Mouse (Mus musculus) layer of hippocampus, postnatal 36 days (tissue): ENCODE results near the gene Phc2. TPM values are rescaled to one million over a fixed set of nuclear protein-coding genes. Genes with fewer than 3 reads are reported as not detected.

Experiments
- DNase-seq, 2 experiments: peaks; one replicate each; pipeline ENCODE4 v3.0.0; 2022
- total RNA-seq, 2 experiments: library from RNA; stranded (reverse); gene quantifications; 2 replicates each; pipeline ENCODE4 v1.2.3; 2021

The Phc2 gene
- total RNA-seq, 2 experiments from 2014 or later, result 91.4 to 96.9 TPM

GRCm38 (mm10) chr4:128720110-128720509 lies 65.6 kb downstream of the Phc2 start:
- DNase-seq, result peak; percentile 66 to 71

DNA sequence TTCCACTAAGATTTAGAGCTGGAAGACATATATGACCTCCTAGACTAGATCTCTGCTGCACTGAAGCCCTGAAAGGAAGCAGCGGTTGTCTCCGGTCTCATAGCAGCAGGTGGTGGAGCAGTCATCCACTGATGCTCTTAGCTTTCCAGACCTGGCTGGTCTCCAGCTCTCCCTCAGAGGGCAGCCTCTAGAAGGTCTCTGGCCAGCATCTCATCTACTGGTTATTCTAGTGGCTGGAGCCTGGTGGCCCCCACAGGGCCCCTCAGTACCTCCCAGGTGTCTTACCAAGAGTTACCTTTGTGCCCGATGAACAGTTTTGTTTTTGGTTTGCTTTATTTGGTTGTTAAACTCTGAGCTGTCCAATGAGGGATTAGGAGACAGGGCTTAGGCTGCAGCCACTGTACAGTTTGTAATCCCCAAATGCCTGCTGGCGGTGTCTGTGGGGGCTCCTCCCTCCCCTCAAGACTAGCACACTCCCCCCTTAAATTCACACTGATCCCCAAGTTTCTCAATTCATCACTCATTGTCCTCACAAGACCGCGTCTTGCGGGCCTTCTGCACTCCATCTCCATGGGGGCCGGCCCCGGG lies 66.7 kb downstream of the Phc2 start:
- no peak for DNase-seq

DNA sequence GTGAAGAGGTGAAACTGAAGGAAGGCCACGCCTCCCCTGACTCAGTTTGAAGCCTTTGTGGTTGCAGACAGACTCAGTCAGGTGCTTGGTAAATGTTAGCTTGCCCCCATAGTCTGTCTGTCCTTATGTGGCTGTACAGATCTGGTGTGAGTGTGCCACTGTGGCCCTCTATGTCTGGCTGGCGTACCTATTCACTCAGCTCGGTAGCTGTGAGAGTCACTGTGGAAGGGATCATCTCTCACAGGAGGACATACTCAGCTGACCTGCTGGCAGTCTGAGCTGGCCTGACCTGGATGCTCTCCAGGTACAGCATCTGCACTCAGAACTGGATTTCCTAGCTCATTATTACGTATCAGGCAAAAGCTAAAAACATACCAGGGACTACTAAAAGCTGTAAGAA lies 67.3 kb downstream of the Phc2 start:
- DNase-seq, result no peak

DNA sequence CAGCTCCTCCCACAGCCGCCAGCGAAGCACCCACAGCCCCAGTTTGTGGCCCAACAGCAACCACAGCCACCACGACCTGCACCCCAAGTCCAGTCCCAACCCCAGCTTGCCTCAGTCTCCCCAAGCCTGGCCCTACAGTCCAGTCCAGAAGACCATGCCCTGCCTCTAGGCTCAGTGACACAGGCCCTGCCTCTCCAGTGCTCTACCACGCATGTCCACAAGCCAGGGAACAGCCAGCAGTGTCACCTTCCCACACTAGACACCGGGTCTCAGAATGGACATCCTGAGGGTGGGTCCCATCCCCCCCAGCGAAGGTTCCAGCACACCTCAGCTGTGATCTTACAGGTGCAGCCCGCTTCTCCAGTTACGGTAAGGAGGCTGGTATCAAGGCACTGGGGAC lies 68.4 kb downstream of the Phc2 start:
- DNase-seq, result no peak

DNA sequence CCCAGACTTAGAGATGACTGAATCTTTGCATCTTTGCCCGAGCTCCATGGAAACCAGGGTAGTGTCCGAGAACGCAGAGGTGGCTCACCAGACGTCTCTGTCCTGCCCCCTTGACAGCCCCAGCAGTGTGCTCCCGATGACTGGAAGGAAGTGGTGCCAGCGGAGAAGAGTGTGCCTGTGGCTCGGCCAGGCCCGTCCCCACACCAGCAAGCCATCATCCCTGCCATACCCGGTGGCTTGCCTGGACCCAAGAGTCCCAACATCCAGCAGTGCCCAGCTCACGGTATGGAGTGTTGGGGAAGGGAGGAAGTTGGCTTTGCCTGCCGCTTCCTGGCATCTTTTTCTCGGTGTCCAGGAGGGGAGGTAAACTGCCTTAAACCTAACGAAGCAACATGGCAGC lies 68.9 kb downstream of the Phc2 start:
- DNase-seq, result no peak

DNA sequence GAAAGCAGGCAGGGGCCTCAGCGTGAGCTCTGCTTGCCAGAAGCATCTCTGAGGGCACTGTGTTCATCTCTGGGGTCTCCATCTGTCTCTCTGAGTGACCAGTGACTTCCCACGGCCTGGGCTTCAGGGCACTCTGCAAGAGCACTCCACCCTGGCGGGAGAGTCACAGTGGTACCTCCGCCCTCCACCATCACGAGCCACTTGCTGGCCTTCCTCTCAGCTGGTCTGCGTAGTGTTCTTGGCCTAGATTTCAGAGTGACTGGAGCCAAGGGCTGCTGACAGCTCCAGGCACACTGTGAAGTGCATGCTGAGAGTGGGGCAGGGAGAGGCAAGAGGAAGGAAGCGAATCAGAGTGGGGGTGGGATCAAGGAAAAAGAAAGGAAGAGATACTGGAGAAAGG lies 69.6 kb downstream of the Phc2 start:
- DNase-seq, result peak in 1 of 2 experiments; percentile 41

DNA sequence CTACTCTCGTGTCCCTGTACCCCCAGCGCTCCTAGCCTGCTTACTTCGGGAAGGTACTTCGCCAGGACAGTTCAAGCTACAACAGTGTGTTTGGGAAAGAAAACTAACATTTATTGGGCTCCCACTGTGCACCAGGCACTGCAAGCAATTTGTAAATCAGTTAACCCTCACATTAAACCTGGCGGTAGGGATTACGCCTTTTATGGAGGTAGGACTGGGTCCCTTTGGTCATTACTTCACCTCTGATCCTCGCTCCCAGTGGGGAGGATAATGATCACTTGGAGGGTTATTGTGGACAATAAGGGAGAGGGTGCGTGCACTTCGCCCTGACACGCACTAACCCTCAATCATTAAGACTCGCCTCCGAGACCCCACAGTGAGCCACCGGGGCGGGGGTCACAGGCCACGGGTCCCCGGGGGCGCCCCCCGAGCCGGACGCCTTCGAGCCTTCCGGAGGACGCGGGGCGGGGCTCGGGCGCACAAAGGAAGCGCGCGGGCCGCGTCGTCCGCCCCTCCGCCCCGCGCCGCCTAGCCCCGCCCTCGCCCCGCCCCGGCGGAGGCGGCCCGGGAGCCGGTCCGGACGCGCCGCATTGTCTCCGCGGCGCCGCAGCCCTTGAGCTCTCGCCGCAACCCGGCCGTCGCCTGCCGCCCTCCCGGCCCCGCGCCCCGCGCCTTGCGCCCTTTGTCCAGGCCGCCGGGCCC lies 72.7 kb downstream of the Phc2 start:
- peak; percentile 81 to 83 for DNase-seq

DNA sequence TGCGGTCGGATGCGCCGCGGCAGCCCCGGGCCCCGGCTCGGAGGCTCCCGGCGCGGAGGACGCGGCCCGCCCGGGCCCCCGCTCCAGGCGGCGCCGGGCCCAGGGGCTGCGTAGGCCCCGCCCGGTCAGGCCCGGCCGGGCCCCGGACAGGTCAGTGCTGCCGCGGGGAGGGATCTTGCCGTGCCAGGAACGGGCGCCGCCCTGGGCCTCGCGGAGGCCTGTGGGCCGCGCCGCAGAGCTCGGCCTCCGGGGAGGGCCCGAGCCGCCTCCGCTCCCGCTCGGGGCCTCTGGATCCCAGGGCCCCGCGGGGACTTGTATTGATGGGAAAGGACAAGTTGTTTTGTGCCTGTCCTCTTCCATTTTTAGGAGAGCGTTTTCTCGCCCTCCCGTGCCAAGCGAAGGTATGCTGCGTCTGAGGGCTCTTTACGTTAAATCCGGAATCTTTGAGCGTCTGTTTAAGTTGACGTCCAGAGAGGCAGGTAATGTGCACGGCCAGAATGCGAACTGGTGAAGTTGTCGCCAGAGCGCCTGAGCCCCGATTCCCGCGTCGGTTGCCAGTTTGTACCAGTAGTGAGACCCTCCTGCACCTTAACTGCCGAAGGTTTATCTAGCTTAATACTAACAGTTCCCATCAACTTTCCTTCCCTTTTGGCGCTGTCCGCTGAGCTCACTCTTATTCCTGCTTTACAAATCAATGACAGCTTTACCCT lies 73.4 kb downstream of the Phc2 start:
- DNase-seq, result peak in 1 of 2 experiments; percentile 39

- DNase-seq, result no peak
Measured at GRCm38 (mm10) chr4:128728431-128728851, 73.9 kb downstream of the Phc2 start.

GRCm38 (mm10) chr4:128729033-128729708 lies 74.7 kb downstream of the Phc2 start:
- DNase-seq, result peak in 1 of 2 experiments; percentile 50

- no peak for DNase-seq
Measured at GRCm38 (mm10) chr4:128729709-128730037, 75.2 kb downstream of the Phc2 start.

GRCm38 (mm10) chr4:128730271-128730670 lies 75.8 kb downstream of the Phc2 start:
- no peak for DNase-seq

- no peak for DNase-seq
Measured at GRCm38 (mm10) chr4:128732794-128733193, 78.3 kb downstream of the Phc2 start.

DNA sequence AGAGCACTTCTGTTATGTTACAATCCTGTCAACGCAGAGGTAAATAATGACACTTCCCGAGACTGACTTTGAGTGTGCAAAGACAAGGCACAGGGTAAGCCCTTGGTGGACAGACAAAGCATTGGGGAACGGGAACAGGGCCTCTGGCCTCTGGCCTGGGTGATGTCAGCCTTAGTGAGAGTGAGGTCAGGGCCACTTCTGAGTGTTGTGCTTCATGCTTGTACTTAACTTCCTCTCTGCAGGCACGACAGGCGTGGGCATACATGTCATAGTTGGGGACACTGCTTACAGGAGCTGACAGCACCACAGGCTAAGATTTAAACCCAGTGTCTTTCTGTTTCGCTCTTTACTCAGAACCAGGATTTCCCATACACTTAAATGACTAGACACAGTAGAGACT lies 79.0 kb downstream of the Phc2 start:
- DNase-seq, result no peak

- peak; percentile 57 to 69 for DNase-seq
Measured at GRCm38 (mm10) chr4:128734217-128734616, 79.7 kb downstream of the Phc2 start.

- no peak for DNase-seq
Measured at GRCm38 (mm10) chr4:128734721-128735671, 80.5 kb downstream of the Phc2 start.

DNA sequence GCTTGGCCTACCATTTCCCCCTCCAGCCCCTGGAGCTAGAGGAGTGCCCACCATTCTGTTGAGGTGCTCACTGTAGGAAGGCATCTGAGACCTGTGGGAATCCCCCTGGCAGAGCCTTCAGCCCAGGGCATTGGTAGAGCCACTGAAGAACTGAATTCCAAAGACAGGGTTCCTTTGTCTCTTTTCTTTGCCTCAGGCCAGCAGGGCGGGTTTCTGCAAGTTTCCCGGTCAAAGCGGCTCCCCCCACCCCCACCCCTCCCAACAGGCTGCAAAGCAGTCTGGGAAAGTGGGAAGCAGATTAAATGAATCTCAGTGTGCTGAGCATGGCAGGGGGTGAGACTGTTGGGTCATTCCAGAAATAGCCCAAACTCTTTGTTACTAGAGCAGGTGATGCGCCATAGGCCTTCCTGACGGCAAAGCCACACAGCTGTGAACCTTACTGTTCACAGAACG lies 82.7 kb downstream of the Phc2 start:
- DNase-seq, result no peak

DNA sequence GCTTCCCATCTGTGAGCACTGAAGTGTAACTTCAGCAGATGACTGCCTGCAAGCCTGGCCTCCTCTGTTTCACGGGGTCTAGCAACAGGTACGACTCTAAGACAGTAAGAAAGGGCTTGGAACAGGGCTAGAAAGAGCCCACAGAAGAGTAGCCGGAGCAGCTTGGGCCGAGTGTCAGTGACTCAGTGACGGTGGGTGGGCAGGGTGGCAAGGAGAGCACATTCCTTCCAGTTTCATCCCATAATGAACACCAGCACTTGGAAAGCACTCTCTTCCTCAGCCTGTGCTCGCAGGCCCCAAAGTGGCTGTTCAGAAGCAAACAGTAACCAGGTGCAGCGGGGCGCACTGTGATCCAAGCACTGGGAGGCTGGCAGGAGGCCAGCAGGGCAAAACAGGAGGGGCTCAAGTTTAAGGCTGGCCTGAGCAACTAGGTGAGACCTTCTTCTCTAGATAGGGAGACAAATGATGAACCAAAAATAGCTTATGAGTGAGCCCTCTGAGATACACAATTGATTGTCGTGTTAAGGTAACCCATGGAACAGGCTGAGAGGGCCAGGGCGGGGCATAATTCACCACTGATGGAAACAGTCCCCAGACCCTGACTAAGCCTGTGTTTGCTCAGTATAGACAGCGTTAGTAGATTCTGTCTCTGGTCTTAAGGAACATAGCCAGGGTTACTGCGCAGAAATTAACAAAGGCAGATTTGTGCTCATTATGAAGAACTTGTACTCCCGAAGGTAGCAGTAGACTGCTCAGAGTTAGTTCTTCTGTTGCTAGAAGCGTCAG lies 83.5 kb downstream of the Phc2 start:
- DNase-seq, result no peak

- no peak for DNase-seq
Measured at GRCm38 (mm10) chr4:128740878-128741277, 86.4 kb downstream of the Phc2 start.

GRCm38 (mm10) chr4:128741906-128742305 lies 87.4 kb downstream of the Phc2 start:
- no peak for DNase-seq

DNA sequence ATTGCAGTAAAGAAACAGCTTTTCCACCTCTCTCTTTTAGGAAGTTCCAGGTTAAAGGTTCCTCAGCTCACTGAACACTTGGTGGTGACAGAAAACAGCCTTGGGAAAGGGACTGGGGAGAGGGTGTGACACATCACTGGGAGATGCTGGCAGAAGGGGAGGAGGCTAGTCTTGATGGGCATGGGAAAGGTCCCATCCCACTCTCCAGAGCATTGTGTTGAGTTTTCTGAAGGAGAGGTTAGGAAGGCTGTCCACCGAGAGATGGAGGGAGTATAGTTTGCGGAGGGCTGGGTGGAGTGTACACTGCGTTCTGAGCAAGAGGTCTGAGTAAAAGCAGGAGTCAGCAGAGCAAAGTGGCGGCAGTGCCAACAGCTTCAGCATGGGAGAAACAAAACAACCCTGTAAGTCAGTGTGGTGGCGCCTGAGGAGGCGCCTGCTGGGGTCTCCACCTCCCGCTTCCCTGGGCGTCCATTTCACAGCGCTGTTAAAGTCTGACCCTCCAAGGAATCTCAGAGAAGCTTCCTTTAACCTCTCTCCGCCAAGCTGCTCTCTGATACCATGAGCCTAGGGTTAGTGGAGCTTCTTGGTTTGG lies 88.0 kb downstream of the Phc2 start:
- DNase-seq, result no peak
